23 mouse cellular contexts compared by ENCODE assay signal in the genomic region with DNA sequence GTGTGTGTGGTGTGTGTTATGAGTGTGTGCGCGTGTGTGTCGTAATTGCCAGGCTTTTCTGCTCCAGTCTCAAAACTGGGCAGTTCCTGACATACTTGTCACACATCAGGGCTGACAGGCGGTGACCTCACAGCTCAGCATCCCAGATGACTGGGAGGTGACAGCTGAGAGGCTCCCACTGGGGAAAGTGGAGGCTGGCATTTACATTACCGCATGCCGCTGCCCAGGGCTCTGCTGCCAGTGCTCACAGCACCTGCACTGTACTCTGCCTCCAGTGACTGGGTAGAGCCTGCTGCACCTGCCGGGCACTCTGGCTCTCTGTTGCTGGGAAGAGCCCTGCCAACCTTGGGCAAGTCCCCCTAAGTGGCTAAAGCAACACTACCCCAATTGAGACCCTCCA. TPM values are rescaled to one million over a fixed set of nuclear protein-coding genes. Genes with fewer than 3 reads are reported as not detected.
DNase-seq lines count a peak whose midpoint lies in the region; ATAC-seq and TF ChIP-seq lines count a peak whose summit lies in the region.
"Had no signal": no experiment of that assay in that cellular context is flagged by ENCODE, and none has a peak within 500 bp of the region (broad histone marks: within the 10 kb centered on the region; RNA-seq: fewer than 3 reads in every experiment).

No protein-coding gene starts in this region.

- ATAC-seq in liver, postnatal 0 days: no peak
- ATAC-seq in liver, embryonic 12.5 days: no peak
- ATAC-seq: activated CD4-positive, CD25-positive, alpha-beta regulatory T cell, adult 4 months; forebrain, embryonic 16.5 days; hindbrain, embryonic 16.5 days had no signal

- H3K27ac ChIP-seq in liver, postnatal 0 days (ENCODE audit: low read depth): no peak overlapping the region
- no peak overlapping the region for H3K27ac ChIP-seq in liver, embryonic 12.5 days
- H3K27ac ChIP-seq: embryonic facial prominence, embryonic 13.5 days; forebrain, embryonic 12.5 days; heart, embryonic 13.5 days; hindbrain, embryonic 12.5 days had no signal

- H3K27me3 ChIP-seq in liver, postnatal 0 days (ENCODE audit: insufficient read depth, low read length): no peaks in the 10 kb centered on the region
- 0 out of 2 replicates have a peak, but pooled peaks cover 7% of the 10 kb centered on the region for H3K27me3 ChIP-seq in liver, embryonic 12.5 days (replicated peaks)
- H3K27me3 ChIP-seq: Patski had no signal

- 0 out of 2 replicates have a peak overlapping the region, but pooled peaks have one; percentile 22 for H3K4me2 ChIP-seq in liver, postnatal 0 days (ENCODE audit: low read depth, low read length)
- H3K4me2 ChIP-seq in liver, embryonic 12.5 days: no peak overlapping the region
- H3K4me2 ChIP-seq: embryonic facial prominence, embryonic 13.5 days; forebrain, embryonic 12.5 days; heart, embryonic 13.5 days; hindbrain, embryonic 12.5 days had no signal

- no peaks in the 10 kb centered on the region for H3K9me3 ChIP-seq in liver, postnatal 0 days (ENCODE audit: low read length)
- no peaks in the 10 kb centered on the region for H3K9me3 ChIP-seq in liver, embryonic 12.5 days (replicated peaks)
- H3K9me3 ChIP-seq: embryonic facial prominence, embryonic 13.5 days; forebrain, embryonic 12.5 days; heart, embryonic 13.5 days; hindbrain, embryonic 12.5 days had no signal

- TF ChIP-seq CTCF in liver, postnatal 0 days (IDR thresholded peaks at IDR 0.05; ENCODE audit: low read depth): no peak

- peaks cover 4% of the 10 kb centered on the region for H3K4me1 ChIP-seq in liver, postnatal 0 days (ENCODE audit: insufficient read depth)
- H3K4me1 ChIP-seq in liver, embryonic 12.5 days: peaks cover 29% of the 10 kb centered on the region
- H3K4me1 ChIP-seq: embryonic facial prominence, embryonic 13.5 days had no signal

- H3K36me3 ChIP-seq in liver, postnatal 0 days (replicated peaks; ENCODE audit: insufficient read depth, low read length): no peaks in the 10 kb centered on the region
- no peaks in the 10 kb centered on the region for H3K36me3 ChIP-seq in liver, embryonic 12.5 days
- H3K36me3 ChIP-seq: embryonic facial prominence, embryonic 13.5 days; forebrain, embryonic 12.5 days; heart, embryonic 13.5 days; hindbrain, embryonic 12.5 days had no signal

- WGBS in liver, postnatal 0 days (ENCODE audit: insufficient replicate concordance): 82% methylated on average over 7 of the region's 7 CpGs
- WGBS in liver, embryonic 12.5 days (ENCODE audit: insufficient replicate concordance): 83% methylated on average over 7 of the region's 7 CpGs

- TF ChIP-seq EP300 in liver, postnatal 0 days (IDR thresholded peaks at IDR 0.05; ENCODE audit: low read depth): no peak

- H3K9ac ChIP-seq in liver, postnatal 0 days (replicated peaks): no peak overlapping the region
- H3K9ac ChIP-seq in liver, embryonic 12.5 days: no peak overlapping the region
- H3K9ac ChIP-seq: embryonic facial prominence, embryonic 13.5 days; forebrain, embryonic 12.5 days; heart, embryonic 13.5 days; hindbrain, embryonic 12.5 days had no signal

- DNase-seq in cerebellum, adult 9-11 months: peak; percentile 33
- no peak for DNase-seq in cerebellum, postnatal 25 days
- no peak for DNase-seq in liver, postnatal 0 days
- DNase-seq in thymus, postnatal 10 days (ENCODE audit: low spot score in 2 of 2): peak; percentile 22 to 23
- DNase-seq in thymus, postnatal 0 days (ENCODE audit: low spot score): no peak
- DNase-seq in thymus, postnatal 36 days: peak; percentile 23 to 53
- no peak for DNase-seq in left cerebral cortex, adult 9 months (ENCODE audit: low spot score in 2 of 2)
- DNase-seq: adrenal gland, postnatal 14 days; cerebellum, adult 18-20 months; cerebellum, postnatal 14 days; gastrocnemius, postnatal 36 days; heart, adult 11 months; heart, postnatal 36 days had no signal

- H3K4me3 ChIP-seq in liver, postnatal 0 days (ENCODE audit: low read depth, low read length): no peak overlapping the region
- no peak overlapping the region for H3K4me3 ChIP-seq in liver, embryonic 12.5 days
- H3K4me3 ChIP-seq: embryonic facial prominence, embryonic 13.5 days; forebrain, embryonic 12.5 days; heart, embryonic 13.5 days; hindbrain, embryonic 12.5 days had no signal

RNA-seq across cellular contexts. Expression of a gene that starts 40.2 kb away (rescaled TPM):
- 11.5 and 13.0 TPM in 2 replicates for polyA plus RNA-seq in liver, postnatal 0 days (2015; fragmentation: Nextera tagmentation; extraction: Ambion mirVana)
- polyA plus RNA-seq in liver, embryonic 12.5 days (2016; fragmentation: Nextera tagmentation; extraction: Ambion mirVana): 8.9 and 11.6 TPM in 2 replicates
- 3.7 and 4.5 TPM in 2 replicates for polyA plus RNA-seq in thymus, postnatal 0 days (2015; fragmentation: Nextera tagmentation; extraction: Ambion mirVana)

RNA-seq across cellular contexts. Expression of a gene that starts 47.1 kb away (rescaled TPM):
- polyA plus RNA-seq in liver, postnatal 0 days (2015; fragmentation: Nextera tagmentation; extraction: Ambion mirVana): 0.64 and 0.69 TPM in 2 replicates
- 0.63 and 1.1 TPM in 2 replicates for polyA plus RNA-seq in liver, embryonic 12.5 days (2016; fragmentation: Nextera tagmentation; extraction: Ambion mirVana)
- 10.5 and 12.6 TPM in 2 replicates for polyA plus RNA-seq in thymus, postnatal 0 days (2015; fragmentation: Nextera tagmentation; extraction: Ambion mirVana)

RNA-seq across cellular contexts. Expression of a gene that starts 57.9 kb away (rescaled TPM):
- not detected in 2 replicates for polyA plus RNA-seq in liver, postnatal 0 days (2015; fragmentation: Nextera tagmentation; extraction: Ambion mirVana)
- not detected in 2 replicates for polyA plus RNA-seq in liver, embryonic 12.5 days (2016; fragmentation: Nextera tagmentation; extraction: Ambion mirVana)
- polyA plus RNA-seq in thymus, postnatal 0 days (2015; fragmentation: Nextera tagmentation; extraction: Ambion mirVana): not detected in 2 replicates
- polyA plus RNA-seq: activated CD4-positive, CD25-positive, alpha-beta regulatory T cell, adult 4 months; embryonic facial prominence, embryonic 13.5 days; heart, embryonic 13.5 days; heart, postnatal 0 days; hindbrain, embryonic 16.5 days; Patski had no signal

Comparison
In these comparisons a context has a peak if more than half of its experiments do, and no peak if none do; other contexts are left out.
1. DNase-seq: peak in cerebellum, adult 9-11 months (single experiment), thymus, postnatal 10 days (2 of 2) and thymus, postnatal 36 days (2 of 2); none in cerebellum, postnatal 25 days (0 of 2), liver, postnatal 0 days (single experiment), thymus, postnatal 0 days (single experiment) and left cerebral cortex, adult 9 months (0 of 2).